Mouse (Mus musculus): ENCODE measurements around the gene Elavl1. TPM values are rescaled to one million over a fixed set of nuclear protein-coding genes. Genes with fewer than 3 reads are reported as not detected.
A peak's percentile ranks its signal among the peaks of the same experiment; 100 is the strongest.

Gene Elavl1
- total RNA-seq, 2 experiments from 2014 or later: 78.4 to 83.0 TPM

DNA sequence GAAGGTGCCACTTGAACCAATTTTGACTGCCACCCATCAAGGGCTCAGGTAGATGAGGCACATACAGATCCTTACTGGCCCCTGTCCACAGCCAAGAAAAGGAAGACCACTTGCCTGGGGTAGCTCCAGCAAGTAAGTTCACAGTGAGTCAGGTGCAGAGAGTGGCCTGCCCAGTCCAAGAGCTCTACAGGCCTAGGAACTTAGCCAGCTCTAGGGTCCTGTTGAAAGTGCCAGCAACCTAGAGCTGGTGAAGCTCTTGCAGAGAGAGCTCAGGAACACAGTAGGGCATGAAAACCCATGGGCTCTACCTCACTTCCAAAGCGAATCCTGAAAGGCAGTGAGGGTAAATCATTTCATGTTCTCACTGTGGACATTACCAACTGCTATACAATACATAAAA, 4.8 kb downstream of the Elavl1 start:
- DNase-seq: no peak

DNA sequence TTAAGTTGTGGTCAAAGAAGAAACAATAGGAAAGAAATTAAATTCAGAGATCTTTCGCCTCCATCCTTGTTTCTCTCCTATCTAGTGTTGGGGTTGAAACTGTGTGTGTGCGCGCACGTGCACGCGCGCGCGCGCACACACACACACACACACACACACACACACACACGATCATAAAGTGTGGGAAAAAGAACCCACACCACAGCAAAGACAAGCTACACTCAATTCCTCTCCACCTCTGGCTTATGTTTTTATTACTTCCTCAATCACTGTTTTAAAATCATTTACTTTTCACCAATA, 5.7 kb downstream of the Elavl1 start:
- DNase-seq: no peak

DNA sequence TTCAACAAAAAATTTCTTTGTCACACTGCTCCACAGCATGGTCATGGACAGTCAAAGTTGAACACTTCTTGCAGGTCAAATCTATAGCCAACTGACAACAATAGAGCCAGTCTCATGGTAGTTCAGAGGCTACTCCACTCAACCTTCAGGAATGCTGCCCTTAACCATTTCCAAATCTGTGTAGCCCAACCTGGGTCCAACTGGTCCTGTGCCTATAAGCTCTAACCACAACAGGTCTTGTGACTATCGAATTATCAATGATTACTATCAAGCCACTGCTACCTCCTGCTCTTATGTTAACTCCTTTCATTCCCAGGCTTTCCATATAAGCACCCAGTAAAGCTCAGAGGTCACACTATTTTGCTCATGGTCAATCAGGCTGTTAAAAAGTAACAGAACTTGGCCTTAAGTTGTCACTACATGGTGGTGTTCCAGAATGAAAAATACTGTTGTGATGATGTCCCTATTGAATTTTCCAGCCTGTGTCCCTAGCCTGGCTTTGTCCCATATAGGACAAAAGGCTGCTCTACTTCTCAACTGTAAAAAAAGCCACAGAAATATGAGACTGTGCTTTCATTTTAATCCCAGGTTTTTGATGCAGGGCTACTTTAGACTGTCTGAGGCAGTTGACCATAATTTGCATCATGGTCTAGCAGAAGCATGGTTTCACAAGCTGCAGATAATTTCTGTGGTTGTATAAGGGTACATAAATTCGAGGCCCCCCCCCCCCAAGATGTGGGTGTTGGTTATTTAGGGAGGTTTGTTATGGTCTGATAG, 6.2 kb downstream of the Elavl1 start:
- no peak for DNase-seq

DNA sequence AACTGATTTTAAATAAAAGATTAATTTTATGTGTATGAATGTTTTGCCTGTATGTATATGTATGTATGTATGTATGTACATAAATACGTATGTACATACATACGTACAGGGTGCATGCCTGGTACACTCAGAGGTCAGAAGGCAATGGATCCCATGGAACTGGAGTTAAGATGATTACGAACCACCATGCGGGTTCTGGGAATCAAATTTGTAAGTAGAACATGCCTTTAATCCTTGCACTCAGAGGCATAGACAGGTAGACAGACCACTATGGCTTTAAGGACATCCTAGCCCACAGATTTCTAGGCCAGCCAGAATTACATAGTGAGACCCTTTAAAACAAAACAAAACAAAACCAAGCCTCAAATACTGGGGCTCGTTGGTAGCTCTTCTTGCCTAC, 7.1 kb downstream of the Elavl1 start:
- no peak for DNase-seq

DNA sequence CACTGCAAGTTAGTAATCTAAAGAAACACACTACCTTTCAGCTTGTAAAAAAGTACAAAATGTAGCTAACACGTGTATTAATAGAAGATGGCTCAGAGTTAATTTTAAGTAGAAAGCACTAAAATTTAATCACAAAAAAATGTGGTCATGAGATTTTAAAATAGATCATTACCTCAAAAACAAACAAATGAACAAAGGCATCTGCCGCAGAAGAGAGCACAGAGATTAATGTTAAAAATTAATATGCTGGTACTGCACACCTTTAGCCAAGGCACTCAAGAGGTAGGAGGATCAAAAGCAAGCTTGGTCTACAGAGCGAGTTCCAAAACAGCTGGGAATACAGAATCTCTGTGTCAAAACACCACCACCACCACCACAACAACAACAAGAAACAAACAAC, 10.4 kb downstream of the Elavl1 start:
- no peak for DNase-seq

DNA sequence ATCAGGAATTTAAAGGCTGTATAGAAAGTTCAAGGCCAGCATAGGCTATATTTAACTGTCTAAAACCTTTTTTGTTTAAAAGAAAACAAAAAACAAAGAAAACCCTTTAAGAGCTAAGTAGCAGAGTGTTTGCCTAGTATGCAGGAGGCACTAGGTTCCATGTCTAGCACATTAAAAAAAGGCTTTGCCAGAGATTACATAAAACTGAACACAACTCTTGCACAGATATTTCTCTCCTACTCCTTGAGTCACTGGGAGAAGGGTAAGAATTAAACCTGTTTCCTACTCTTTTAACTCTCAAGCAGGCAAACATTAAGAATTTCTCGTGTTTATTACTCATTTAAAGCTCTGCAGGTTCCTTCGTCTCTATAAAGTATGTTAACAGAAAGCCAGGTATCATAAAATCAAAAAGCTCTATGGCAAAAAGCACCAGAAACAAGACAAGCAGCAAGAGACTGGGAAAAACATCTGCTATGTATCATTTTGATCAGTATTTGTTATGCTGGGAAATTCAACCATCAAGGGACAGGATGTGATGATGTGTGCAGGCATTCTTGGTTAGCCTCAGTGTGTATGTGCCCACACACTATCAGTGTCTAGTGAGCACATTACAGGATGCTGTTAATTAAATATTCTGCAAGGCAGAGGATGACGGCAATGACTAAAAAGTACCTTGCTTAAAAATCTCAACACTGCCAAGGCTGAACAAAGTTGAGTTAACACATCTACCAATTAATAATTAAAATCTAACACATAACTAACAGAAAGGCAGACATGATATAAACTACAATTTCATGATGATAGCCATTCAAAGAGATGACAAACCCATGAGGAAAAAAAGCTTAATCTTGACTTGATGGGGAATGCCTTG, 11.7 kb downstream of the Elavl1 start:
- DNase-seq: no peak

DNA sequence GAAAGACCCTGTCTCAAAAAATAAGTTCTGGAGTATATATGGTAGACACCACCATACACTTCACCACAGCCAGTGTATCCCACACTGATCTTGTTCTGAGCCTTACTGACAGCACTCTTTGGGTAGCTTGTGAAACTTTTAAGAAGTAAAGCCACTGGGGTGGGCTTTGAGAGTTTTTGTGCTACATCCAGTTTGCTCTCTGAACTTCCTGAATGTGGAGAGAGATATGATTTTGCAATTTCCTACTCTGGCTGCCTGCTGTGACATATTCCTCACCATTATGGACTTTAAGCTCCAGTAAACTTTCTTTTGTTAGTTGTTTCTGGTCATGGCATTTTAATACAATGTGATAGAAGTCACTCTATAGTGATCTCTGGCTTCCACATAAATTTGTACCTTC, 13.1 kb downstream of the Elavl1 start:
- DNase-seq: no peak

DNA sequence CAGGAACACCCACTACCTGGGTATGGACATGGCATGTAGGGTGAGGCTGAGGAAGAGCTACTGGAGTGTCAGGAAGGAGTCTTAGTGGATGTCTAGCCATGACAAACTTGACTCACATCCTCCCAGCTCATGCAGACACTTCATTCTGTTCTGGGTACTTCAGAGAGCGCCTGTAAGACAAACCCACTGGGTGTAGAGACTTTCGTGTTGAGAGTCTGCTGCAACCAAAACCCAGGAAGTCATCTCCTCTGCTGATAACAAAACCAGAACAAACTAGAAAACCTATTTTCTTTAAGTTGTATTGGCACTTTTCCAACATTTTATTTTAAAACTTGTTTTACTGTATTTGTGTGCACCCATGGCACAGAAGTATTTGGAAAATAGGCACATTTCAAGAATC, 19.4 kb downstream of the Elavl1 start:
- no peak for DNase-seq

DNA sequence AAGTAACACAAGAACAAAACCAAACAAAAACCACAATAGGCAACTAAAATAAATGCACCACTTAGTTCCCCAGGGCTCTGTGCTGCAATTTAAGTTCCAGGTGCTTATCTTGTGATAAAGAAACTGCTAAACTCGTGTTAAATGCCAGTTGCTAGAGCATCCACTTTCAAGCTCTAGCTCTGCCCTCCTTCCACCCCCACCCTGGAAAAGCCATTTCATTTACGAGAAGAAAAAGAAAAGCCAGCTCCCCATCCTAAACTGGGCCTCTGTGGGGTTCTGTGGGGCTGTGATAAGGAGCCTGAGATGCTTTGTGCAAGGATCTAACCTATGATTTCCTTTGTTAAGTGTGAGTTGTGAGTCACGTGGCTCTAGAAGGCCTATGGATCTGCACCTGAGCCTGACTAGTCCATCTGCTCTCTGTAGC, 21.1 kb downstream of the Elavl1 start:
- no peak for DNase-seq

DNA sequence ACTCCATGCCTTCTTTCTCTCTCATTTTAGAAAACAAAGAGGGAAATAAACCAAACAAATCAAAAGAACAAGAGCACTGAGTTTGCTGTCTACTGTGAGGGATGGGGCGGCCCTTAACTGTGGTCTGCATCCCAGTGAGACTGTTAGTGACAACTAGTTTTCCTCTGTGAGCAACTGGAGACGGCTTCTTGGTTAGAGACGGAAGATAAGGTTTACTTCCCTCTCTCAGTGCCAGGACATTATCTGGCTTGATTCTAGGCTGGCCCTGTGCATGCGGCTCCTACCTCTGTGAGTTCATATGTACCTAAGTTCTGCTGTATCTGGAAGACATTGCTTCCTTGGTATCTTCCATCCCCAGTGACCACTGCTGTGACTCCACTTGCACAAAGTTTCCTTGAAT, 27.4 kb downstream of the Elavl1 start:
- no peak for DNase-seq

DNA sequence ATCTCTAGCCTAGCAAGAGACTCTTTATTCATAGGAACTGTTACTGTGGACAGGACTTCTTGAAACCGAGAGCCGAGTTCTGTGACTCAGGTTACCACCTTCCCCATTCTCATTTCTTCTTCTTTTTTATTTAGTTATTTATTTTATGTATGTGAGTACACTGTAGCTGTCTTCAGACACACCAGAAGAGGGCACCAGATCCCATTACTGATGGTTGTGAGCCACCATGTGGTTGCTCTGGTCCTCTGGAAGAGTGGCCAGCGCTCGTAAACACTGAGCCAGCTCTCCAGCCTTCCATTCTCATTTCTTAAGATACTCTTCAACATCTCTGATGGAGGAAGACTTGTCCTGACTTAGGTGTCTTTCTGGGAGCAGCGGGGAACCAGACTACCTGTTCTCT, 32.5 kb downstream of the Elavl1 start:
- no peak for DNase-seq

DNA sequence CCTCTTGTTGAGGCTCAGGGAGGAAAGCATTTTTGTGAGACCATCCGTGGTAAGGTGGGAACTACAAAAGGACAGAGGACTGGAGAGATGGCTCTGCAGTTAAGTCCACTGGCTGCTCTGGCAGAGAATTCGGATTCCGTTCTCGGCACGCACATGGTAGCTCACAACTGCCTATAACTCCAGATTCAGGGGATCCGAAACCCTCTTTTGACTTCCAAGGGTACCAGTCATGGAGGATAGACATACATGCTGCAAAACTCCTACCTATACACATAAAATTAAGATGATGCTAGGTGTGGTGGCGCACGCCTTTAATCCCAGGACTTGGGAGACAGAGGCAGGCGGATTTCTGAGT, 49.1 kb downstream of the Elavl1 start:
- DNase-seq: no peak

DNA sequence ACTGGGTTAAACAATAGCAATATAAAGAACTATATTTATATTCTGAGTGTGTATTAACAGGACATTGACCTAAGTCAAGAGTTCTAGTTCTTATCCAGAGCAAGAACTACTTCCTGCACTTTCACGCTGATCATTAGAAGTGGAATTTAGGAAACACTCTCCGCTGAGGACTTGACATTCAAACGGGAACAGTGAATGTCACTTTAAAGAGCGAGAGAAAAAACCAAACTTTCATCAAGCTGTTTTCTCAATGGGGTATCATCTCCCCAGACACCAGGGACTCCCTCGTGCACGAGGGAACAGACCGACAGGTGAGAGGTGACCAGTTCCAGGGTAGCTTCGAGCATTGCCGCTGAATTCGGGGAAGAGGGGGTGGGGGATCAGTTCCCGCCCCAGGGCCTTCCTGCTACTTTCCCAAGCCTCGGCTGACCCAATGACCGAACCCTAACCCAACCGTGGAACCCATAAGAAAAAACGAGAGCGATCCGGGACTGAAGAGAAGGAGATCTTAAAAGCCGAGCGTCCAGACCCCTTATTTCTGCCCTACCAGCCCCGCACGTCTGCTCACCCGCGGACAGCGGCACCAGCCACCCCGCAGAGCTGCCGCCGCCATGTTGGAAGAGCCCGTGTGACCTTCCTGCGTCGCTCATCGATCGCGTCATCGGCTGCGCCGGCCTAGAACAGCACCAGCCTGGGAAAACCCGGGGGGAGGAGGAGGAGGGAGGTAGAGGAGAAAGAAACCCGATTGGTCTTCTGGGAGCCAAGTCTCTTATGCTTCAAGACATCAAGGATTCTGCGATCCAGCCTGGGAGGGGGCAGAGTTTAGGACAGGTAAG, 49.7 kb downstream of the Elavl1 start, which contains the start of gene Timm44:
Gene Timm44, minus strand, starts transcription at position 639 of the 836 bp plus-strand sequence.
- peak; percentile 95 to 97 for DNase-seq

DNA sequence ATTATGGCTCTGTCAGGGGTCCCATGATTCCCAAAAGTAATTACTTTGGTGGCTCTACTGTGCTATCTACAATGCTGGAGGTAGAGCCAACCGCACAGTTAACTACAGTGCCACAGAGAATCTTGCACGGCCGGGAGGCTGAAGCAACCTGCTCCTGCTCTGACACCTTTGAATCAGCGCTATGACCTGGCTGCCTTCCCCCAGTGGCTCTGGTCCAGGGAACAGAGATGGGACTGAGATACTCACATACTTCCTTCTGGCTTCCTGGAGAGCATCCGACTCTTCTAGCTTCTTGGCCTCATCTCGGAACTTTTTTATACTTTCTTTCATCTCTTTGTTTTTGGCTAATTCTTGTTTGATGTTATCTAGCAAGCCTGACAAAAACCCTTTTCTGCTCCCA, 55.6 kb downstream of the Elavl1 start:
- no peak for DNase-seq

DNA sequence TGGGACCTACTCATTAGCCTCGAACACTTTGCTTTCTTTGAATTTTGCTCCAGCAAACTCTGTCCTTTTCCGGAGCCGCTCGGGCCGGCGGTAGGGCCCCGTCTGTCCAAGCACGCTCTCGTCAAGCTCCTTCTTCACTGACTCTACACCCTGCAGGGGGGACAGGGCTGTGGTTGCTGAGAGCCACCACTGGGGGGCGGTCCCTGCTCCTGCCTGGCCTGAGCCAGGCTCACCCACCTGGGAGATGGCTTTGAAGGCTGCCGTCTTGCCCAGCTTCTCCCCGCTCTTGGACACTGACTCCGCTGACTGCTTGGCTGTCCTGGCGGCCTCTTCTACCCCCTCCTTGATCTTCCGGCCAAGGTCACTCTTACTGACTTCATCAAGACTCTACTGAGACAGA, 57.6 kb downstream of the Elavl1 start:
- DNase-seq: no peak

DNA sequence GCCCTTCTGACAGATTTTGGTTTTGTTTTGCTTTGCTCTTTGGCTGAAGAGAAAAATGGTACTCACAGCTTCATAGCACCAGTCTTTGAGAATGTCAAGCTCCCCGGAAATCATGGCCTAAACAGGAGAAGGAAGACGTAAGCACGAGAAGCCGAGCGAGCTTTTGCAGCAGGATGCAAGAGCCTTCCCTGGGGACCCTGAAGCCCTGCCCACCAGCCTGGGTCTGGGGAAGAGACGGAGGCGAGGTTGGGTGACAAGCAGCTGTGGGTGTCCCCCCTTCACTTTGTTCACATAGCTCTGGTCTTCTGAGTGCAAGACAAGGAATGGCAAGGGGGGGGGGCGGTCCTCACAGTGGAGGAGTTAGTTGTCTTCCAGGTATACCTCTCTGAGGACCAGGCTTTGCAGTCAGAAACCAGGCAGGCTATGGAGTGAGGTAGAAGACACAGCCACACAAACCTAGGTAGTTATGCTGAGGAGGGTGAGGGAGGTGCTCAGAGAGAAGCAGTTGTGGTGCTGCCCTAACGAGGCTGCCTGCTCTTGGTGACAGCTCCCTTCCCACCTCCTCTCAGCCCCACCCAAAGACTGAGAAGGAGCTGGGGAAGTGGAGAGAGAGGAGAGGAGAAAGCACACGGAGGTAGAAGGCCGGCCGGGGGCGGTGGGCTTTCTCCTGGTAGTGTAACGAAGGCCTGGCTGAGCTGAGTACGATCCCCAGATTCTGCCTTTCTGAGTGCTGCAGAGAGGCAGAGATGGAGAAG, 59.9 kb downstream of the Elavl1 start:
- no peak for DNase-seq

DNA sequence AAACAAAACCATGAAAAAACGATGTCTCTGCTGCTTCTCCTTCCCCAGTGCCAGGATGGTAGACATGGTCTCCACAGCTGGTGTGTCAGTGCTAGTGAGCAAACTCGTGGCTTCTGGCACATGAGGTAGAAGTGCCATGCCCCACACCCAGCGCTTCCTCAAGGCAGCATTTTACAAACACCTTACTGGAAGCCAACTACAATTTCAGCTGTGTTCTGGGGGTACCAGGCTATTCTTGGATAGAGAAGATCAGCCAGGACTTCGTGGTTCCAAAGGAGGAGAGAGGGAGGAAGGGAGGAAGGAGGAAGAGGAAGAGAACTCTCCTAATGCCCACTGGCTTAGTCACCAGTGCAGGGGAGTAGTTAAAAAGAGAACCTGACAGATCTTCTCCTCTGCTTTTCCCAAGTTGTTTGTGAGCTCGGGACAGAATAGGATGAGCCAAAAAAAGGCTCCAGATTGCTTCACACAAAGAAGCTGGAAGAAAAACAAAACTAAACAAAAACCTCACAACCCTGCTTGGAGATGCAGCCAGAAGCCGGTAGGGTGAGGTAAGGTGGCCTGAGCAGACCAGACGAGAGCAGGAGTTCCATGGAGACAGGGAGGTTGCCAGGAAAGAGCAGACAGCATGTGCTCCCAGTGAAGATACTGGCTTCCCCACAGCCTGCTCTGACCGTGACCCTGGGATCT, 62.0 kb downstream of the Elavl1 start:
- no peak for DNase-seq

DNA sequence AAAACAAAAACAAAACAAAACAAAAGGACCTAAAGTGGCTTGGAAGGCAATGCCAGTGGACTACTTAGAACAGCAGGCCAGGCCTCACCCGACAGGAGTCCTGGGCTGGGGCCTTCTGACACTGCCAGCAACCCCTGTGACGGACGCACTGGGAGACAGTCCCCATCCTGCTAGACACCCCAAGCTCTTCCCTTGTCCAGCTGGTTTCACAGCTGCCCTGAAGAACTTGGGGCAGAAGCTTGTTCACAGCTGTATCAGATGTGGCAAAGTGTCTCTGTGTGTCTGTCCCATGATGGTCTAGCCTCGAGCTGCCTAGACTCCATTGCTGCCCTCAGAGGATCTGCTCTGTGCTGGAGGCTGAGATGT, 65.4 kb downstream of the Elavl1 start:
- DNase-seq: no peak

DNA sequence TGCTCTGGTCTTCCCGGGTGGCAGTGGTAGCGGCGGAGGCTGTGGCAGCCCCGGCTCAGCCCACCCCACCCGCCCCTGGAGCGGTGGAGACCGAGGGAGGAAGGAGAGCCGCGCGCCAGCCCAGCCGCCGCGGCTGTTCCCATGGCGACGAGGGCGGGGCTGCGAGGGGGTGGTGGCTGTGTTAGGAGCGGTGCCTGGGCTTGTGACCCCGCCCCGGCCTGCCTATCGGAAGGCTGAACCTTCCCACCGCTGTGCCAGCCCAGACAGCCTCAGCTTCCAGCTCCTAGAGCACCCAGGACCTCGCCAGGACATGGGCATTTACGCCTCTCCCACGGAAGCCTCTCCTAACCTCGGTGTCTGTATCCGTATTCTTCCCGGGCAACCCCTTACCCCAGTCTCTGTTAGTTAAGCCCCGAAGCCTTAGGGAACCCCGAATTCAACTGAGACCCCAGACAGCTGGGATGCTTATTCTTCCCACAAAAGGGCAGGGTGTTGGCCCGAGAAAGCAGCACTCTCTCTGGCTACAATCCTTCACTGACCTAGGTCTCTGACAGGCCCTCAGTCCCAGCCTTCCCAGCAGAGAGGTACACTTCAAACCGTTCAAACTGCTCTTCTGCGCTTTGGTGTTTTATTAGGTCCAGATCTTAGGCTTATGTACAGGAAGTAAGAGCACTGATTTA, 65.9 kb downstream of the Elavl1 start, which contains the start of gene Ctxn1:
Gene Ctxn1, minus strand, starts transcription at position 150 of the 680 bp plus-strand sequence.
- peak; percentile 94 to 95 for DNase-seq

DNA sequence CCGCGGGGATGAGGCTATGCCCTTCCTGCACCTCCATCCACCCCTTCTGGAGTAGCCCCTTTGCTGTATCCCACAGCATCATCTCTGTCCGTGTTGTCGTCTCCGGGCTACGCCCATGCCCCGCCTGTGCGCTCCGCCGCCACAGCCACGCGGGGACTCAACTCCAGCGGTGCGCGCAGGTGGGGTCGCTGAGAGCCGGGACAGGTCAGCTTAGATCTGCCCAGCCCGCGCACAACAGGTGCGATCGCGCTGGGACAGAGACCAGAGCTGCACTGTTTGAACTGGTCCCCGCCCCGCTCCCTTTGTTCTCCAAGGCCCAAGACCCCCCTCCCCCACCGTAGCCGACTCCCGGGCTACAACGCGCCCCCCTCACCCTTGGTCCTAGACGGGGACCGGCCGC, 66.5 kb downstream of the Elavl1 start:
- DNase-seq: no peak

DNA sequence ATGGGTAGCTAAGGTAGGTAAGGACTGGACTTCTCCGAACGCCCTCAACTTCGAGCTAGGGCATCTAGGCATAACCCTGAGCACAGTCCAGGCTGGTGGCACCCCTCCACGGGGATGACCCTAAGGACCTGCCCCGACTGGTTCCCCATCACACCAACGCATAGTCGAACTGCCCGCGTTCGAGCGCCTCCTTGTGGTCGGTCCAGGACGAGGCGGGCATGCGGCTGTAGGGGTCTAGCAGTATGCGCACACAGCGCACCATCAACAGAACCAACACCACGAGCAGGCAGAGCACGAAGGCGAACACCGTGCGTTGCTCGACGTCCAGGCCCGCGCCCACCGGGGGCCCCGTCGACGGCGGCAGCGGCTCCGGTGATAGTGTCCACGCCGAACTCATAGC, 67.0 kb downstream of the Elavl1 start:
- DNase-seq: peak; percentile 82 to 83

All from layer of hippocampus, postnatal 36 days (tissue).